Mouse (Mus musculus): ENCODE data around the gene Nova1.

DNA sequence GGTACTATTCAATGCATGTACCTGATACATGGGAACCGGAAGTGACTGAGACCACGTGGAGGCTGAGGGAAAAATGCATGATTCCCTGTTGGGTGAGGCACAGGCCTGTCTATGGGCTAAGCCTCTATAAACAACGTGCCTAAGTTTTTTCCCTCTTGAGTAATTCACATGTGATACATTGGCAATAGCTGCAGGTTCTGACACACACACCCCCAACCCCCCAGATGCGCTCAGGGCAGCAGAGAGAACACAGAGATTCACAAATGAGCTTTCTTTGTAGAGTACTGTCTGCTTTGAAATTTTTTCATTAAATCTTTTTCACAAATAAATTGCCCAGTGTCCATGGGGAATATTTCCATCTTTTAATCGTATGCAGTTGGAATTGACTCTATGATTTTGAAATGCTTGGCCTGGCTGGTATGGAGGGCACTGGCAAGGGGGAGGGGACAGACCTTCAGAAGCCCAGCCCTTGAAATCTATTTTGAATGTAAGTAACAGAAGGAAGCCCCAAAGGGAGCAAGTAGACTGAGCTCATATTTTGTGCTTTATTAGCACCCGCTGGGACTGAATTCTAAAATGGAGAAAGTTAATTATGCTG is 173.3 kb downstream of the Nova1 start:
- TF ChIP-seq CTCF (IDR thresholded peaks at IDR 0.05) = no peak
- no peak for TF ChIP-seq EP300 (IDR thresholded peaks at IDR 0.05)

Measured in lung, postnatal 0 days (tissue).